Mouse (Mus musculus): ENCODE measurements at regions not wholly inside any gene's neighbourhood (a gene's known extent, or its start where the extent isn't known, plus 50 kb on each side); places are given as distances from the start of the nearest gene placed in this dataset.
"Not testable (repeated sequence)": the region's sequence is repeated elsewhere in the genome, so short reads cannot be mapped to it uniquely, and the experiment has no call there.

DNA sequence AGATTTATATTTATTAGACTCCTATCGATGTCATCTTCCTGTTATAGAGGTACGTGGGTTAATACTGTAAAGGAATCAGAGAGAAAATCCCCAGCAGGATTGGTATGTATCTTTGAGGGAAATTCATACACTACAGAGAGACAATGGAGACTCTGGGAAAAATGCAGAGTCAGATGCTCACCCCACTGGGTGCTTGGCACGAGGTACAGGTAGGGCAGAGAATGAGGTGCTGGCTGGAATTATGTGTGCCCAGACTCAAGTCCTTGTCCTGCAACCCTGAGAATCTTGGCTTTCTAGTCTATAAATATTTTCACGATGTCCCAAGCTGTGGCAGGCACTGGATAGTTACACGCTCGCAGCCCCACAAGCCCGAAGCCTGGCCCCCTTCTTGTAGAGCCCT lies 57.8 kb upstream of the Cry1 start:
- peak; percentile 85 for DNase-seq

DNA sequence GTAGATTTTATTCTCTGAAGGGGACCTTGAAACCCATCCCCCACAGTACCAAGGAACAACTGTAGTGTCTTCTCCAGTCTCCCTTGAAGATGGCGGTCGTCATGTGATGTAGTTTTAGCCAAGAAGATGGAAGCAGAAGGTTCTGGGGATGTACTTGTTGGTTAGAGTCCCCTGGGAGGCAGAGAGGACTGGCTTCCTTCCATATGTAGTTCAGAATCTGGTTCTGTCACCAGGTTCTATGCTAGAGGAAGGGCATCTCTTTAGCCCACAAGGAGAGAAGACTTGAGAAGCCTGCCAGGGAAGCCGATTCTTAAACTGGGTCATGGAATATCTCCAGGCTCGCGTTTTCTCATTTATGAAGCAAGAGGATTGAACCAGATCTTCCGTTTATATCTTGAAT lies 58.7 kb upstream of the Cry1 start:
- peak; percentile 59 for DNase-seq

GRCm38 (mm10) chr10:85265746-85266145 lies 80.9 kb upstream of the Cry1 start:
- no peak for DNase-seq

GRCm38 (mm10) chr10:85266148-85266547 lies 81.3 kb upstream of the Cry1 start:
- DNase-seq = no peak

DNA sequence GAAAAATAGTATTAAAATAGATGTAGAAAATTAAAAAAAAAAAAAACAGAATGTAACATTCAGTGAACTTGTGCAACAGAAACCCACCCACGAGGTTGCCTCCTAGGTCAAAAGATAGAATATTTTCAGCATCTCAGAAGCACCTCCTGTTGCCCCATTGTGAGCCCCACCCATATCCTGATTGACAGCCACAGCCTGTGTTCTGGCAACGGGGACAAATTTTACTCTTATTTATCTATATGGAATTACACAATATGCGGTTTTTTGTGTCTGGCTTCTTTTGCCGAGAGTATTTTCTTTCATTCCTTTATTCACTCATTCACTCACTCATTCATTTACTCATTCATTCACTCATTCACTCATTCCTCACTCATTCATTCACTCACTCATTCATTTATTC lies 81.9 kb upstream of the Cry1 start:
- DNase-seq = no peak

- DNase-seq = peak; percentile 83
These were observed 85.3 kb upstream of the Cry1 start for GRCm38 (mm10) chr10:85270209-85270608.

GRCm38 (mm10) chr10:85276793-85277192 lies 91.9 kb upstream of the Cry1 start:
- peak; percentile 54 for DNase-seq

GRCm38 (mm10) chr10:85291733-85292476 lies 94.7 kb upstream of the Btbd11 start:
- no peak for DNase-seq

DNA sequence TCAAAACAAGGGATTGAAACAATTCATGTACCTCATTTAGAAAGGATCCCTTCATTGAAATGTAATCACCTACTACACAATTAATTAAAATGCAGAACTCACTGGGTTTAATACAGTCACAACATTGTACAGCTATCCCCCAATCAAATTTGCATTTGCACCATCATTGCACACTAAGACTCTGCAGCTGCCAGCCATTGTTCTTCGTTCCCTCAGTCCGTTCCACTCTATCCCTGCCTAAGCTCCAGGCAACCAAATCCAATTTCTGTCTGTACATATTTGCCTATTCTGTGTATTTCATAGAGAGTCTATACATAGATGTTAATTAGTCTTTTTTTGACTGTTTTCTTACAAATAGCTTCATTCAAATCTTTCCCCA lies 94.1 kb upstream of the Btbd11 start:
- no peak for DNase-seq

- no peak for DNase-seq
These were observed 93.4 kb upstream of the Btbd11 start for GRCm38 (mm10) chr10:85293071-85293783.

DNA sequence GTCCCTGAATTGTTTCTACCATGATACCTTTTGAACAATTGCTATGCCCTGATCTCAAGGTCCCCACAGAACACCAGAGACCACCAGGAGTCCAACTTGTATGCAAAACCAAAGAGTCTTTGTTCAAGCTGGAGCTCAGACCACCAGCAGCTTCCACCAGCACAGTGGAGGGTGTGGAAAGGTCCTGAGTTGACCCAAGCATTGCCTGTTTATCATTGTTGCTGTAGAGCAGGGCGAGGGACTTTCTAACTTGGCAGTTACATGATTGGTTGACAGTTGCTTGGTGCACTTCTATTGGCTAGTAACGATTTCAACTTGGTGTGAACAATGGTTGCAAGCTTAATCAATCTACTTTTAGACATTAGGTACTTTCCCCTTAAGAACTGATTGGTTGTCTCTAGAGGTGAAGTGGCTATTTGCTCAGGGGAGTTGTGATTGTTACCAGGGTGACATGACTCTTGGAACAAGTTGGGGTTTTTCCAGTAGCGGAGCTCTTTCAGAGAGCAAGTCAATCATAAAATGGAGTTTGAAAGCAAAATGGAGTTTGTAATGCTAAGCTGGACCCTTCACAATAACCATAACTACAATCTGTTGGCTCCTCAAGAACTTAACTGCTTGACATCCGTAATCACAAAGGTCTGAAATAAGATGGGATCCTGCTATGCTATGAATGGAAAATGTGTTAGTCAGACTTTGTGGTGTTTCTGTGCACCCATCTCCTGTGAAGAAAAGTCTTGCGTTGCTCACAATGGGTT lies 91.3 kb upstream of the Btbd11 start:
- DNase-seq = no peak

DNA sequence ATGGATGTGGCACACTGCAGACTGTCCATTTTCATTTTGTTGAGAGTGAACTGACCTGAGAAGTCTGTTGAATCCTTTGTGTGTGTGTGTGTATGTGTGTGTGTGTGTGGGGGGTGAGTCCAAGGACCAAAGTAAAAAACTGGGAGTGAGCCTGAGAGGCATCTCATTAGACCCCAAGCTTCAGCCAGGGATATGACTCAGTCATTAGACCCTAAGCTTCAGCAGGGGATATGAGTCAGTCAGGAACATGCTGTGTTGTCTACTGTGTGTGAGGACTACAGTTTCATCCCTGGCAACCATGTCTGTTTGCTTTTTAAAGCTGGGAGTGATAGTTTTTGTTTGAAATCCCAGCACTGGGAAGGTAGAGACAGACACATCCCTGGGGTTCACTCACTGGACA lies 74.8 kb upstream of the Btbd11 start:
- no peak for DNase-seq

DNA sequence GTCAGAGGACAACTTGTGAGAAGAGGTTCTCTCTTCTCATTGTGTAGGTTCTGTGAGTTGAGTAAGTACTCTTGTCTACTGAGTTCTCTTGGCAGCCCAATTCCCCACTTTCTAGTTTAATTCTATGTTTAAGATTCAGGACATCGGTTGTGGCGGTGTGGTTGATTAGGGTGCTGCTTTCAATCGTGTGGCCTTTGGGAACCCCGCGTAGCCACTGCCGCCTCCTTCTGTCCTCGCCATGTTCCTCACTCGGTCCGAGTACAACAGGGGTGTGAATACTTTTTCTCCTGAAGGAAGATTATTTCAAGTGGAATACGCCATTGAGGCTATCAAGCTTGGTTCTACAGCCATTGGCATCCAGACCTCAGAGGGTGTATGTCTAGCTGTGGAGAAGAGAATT lies 73.3 kb upstream of the Btbd11 start:
- DNase-seq = not testable (repeated sequence)

DNA sequence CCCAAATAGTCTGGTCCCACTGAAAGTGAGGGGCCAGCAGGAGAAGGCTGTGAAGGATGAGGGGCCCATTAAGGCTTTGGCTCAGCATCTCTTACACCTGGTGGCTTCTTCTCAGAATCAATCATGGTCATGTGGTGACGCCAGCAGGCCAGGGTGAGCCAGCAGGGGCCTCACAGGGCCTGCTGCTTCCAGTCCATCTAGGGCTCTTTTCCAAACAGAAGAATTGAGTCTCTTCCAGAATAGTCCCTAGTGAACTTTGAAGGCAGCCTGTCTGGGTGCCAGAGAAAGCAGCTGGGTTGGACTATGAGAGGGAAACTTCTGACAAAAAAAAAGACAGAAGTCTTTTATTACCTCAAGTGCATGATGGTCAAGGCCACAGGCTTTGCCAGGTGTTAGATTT lies 65.6 kb upstream of the Btbd11 start:
- DNase-seq = no peak

DNA sequence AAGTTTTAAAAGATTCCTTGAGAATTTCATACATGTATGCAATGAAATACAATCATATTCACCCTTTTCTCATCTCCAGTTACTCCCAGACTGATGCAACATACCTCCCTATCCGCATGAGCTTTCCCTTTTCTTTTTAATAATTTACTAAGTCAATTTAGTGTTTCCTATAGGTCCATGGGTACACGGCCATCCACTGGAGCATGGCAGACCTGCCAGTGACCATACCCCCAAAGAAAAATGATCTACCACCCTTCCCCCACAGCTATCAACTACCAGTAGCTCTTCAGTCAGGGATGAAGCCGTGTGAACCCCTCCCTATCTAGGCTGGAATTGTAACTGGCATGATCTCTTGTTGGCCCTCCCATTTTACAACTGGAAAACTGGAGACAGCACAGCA lies 64.3 kb upstream of the Btbd11 start:
- no peak for DNase-seq

DNA sequence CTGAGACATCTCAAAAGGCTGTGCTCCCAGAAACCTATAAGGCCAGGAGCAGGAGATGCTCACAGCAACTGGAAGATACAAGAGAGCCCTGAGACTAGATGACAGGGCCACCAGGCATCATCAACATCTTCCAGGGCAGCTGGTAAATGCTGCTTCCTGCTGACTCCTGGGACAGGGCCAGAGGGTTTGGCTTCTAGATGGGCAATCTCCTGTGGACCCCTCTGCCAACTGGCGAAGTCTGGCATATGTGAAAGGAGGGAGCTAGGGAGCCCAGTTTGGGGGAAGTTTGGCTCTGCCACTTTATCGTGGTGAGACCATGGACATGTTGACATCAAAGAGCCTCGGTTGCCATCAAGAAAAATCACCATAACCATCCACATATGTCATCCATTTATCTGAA lies 57.2 kb upstream of the Btbd11 start:
- no peak for DNase-seq

GRCm38 (mm10) chr10:85330938-85331691 lies 55.5 kb upstream of the Btbd11 start:
- no peak for DNase-seq

Measured in cerebellum, adult 9-10 months (tissue).